Mouse (Mus musculus) Patski (cell line): ENCODE measurements around the gene Tctn1. TPM values are rescaled to one million over a fixed set of nuclear protein-coding genes. Genes with fewer than 3 reads are reported as not detected.

Experiments used
- ATAC-seq: fragments of 100-300 bp; one replicate; pipeline ENCODE4 v1.8.0; 2021
- CTCF ChIA-PET: fragments of 350-600 bp; sonication (Branson Sonifier 250); formaldehyde crosslinking; loops from one replicate; lab custom pipeline; 2022; ENCODE audit warnings: inconsistent platforms; lab: Charles Lee
- POLR2A ChIA-PET: fragments of 350-600 bp; sonication (Branson Sonifier 250); formaldehyde crosslinking; loops from one replicate; lab custom pipeline; 2022; ENCODE audit warnings: antibody characterized with exemption, inconsistent platforms; lab: Charles Lee
- DNase-seq: peaks from one replicate; pipeline ENCODE4 v3.0.0-alpha.2; 2011; ENCODE audit warnings: low read depth, low spot score
- H3K27me3 ChIP-seq: fragments of 371-371 bp; one replicate; pipeline ENCODE4 v1.5.1; 2021
- CTCF ChIP-seq: fragments of 100-300 bp; IDR thresholded peaks from one replicate; pipeline ENCODE4 v1.5.1; 2021
- in situ Hi-C: fragments of 300-500 bp; cut with MboI; formaldehyde crosslinking; loops from 3 replicates; pipeline ENCODE4 v1.11.1; 2018; ENCODE audit warnings: low pct_unique_long_range_greater_than_20kb, mixed read lengths
- polyA plus RNA-seq: library from polyadenylated mRNA; unstranded; gene quantifications from one replicate; pipeline ENCODE4 v1.2.3, GENCODE M21; 2021

The Tctn1 gene
- polyA plus RNA-seq, 1 experiment from 2014 or later, result 50.7 TPM

GRCm38 (mm10) chr5:122265187-122265586 lies 927 bp upstream of the Tctn1 start:
- POLR2A ChIA-PET, result no interaction called here
- in situ Hi-C loops, result loop anchor here (5.0 kb wide), 1 partner anchor 82 kb away; no protein-coding TSS in a partner anchor
- peak; percentile 75 for TF ChIP-seq CTCF
- CTCF ChIA-PET, result interaction anchor here (7.2 kb wide), 1 partner anchor 80 kb away, joined by 90 read pairs; no protein-coding TSS in a partner anchor
- ATAC-seq, result no peak
- no peak for DNase-seq
- H3K27me3 ChIP-seq, result no peaks in the 10 kb centered on the region

- no peak for TF ChIP-seq CTCF
- DNase-seq, result no peak
- ATAC-seq, result no peak
- H3K27me3 ChIP-seq, result no peaks in the 10 kb centered on the region
- ChIA-PET POLR2A (no interaction called here), CTCF (interaction anchor here (2.0 to 7.2 kb wide), 3 partner anchors 83 to 131 kb away, joined by 4 to 90 read pairs (median 12); no protein-coding TSS in a partner anchor)
- in situ Hi-C loops, result no loop called here
Measured at GRCm38 (mm10) chr5:122262104-122262503, 2.2 kb downstream of the Tctn1 start.

GRCm38 (mm10) chr5:122258027-122258741 lies 6.1 kb downstream of the Tctn1 start:
- H3K27me3 ChIP-seq, result no peaks in the 10 kb centered on the region
- in situ Hi-C loops, result loop anchor here (5.0 kb wide), 1 partner anchor 126 kb away; no protein-coding TSS in a partner anchor
- ATAC-seq, result no peak
- no peak for TF ChIP-seq CTCF
- POLR2A ChIA-PET, result interaction anchor here (0.5 kb wide), 1 partner anchor 203 kb away, joined by 4 read pairs; no protein-coding TSS in a partner anchor
- no peak for DNase-seq
- CTCF ChIA-PET, result no interaction called here

GRCm38 (mm10) chr5:122251895-122252606 lies 12.2 kb downstream of the Tctn1 start:
- in situ Hi-C loops, result no loop called here
- no peak for DNase-seq
- POLR2A ChIA-PET, result no interaction called here
- no peak for TF ChIP-seq CTCF
- ATAC-seq, result no peak
- no peaks in the 10 kb centered on the region for H3K27me3 ChIP-seq
- CTCF ChIA-PET, result interaction anchor here (0.9 to 1.1 kb wide), 3 partner anchors 9 to 127 kb away, joined by 3 to 5 read pairs (median 3); partner anchors contain the start of gene Tctn1

GRCm38 (mm10) chr5:122249281-122249680 lies 15.0 kb downstream of the Tctn1 start:
- CTCF ChIA-PET, result no interaction called here
- POLR2A ChIA-PET, result interaction anchor here (1.3 kb wide), 1 partner anchor 9 kb away, joined by 4 read pairs; no protein-coding TSS in a partner anchor
- in situ Hi-C loops, result no loop called here
- no peak for ATAC-seq
- no peak for TF ChIP-seq CTCF
- H3K27me3 ChIP-seq, result no peaks in the 10 kb centered on the region
- DNase-seq, result no peak

- no peak for TF ChIP-seq CTCF
- no peak for ATAC-seq
- in situ Hi-C loops, result no loop called here
- H3K27me3 ChIP-seq, result no peaks in the 10 kb centered on the region
- ChIA-PET CTCF (no interaction called here), POLR2A (no interaction called here)
- no peak for DNase-seq
Measured at GRCm38 (mm10) chr5:122247934-122248333, 16.3 kb downstream of the Tctn1 start.

- CTCF ChIA-PET, result no interaction called here
- DNase-seq, result no peak
- no peak for TF ChIP-seq CTCF
- in situ Hi-C loops, result no loop called here
- H3K27me3 ChIP-seq, result no peaks in the 10 kb centered on the region
- ATAC-seq, result no peak
- POLR2A ChIA-PET, result no interaction called here
Measured at GRCm38 (mm10) chr5:122247529-122247928, 16.7 kb downstream of the Tctn1 start.

- H3K27me3 ChIP-seq, result no peaks in the 10 kb centered on the region
- ChIA-PET CTCF (no interaction called here), POLR2A (interaction anchor here (0.6 kb wide), 1 partner anchor 111 kb away, joined by 4 read pairs; no protein-coding TSS in a partner anchor)
- in situ Hi-C loops, result no loop called here
- DNase-seq (no peak), ATAC-seq (no peak)
- TF ChIP-seq CTCF, result no peak
Measured at GRCm38 (mm10) chr5:122246547-122247167, 17.6 kb downstream of the Tctn1 start.

- no peak for ATAC-seq
- in situ Hi-C loops, result no loop called here
- TF ChIP-seq CTCF, result no peak
- POLR2A ChIA-PET, result no interaction called here
- H3K27me3 ChIP-seq, result no peaks in the 10 kb centered on the region
- no peak for DNase-seq
- CTCF ChIA-PET, result no interaction called here
Measured at GRCm38 (mm10) chr5:122245186-122245585, 19.1 kb downstream of the Tctn1 start.

GRCm38 (mm10) chr5:122243781-122244523 lies 20.3 kb downstream of the Tctn1 start:
- no peaks in the 10 kb centered on the region for H3K27me3 ChIP-seq
- no peak for ATAC-seq
- ChIA-PET POLR2A (no interaction called here), CTCF (interaction anchor here (1.8 kb wide), 1 partner anchor 8 kb away, joined by 5 read pairs; no protein-coding TSS in a partner anchor)
- in situ Hi-C loops, result no loop called here
- TF ChIP-seq CTCF, result no peak
- no peak for DNase-seq
